Mouse (Mus musculus) spleen, postnatal 10 days (tissue): ENCODE data around the gene Sardh.

Experiments
- DNase-seq, 2 experiments: peaks; one replicate each; pipeline ENCODE4 v3.0.0; 2021 to 2022; ENCODE audit warnings: low spot score in 2 of 2

The Sardh gene

DNA sequence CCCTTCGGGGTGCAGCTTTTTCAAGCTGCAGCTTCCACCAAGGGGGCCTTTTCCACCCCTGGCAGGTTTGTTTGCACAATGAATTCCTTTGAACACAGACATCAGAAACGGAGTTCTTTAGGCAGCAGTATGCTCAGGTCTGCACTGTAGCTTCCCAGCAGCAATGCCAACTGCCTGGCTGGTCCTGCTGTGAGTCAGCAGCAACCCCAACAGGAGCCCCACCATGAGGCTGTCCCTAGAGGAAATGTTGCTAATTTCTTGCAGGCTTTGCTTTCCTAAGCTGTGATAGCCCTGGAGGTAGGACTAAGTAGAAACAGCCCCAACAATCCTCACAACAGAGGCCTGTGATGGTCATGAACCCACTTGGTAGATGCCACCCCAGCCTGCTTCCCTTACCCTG lies 81.1 kb downstream of the Sardh start:
- no peak for DNase-seq

GRCm38 (mm10) chr2:27166074-27166473 lies 82.1 kb downstream of the Sardh start:
- DNase-seq = no peak

- no peak for DNase-seq
These were observed 83.1 kb downstream of the Sardh start, which contains the start of gene Dbh for GRCm38 (mm10) chr2:27164796-27165590. TSS of gene Dbh (plus strand) at chr2:27165233.

DNA sequence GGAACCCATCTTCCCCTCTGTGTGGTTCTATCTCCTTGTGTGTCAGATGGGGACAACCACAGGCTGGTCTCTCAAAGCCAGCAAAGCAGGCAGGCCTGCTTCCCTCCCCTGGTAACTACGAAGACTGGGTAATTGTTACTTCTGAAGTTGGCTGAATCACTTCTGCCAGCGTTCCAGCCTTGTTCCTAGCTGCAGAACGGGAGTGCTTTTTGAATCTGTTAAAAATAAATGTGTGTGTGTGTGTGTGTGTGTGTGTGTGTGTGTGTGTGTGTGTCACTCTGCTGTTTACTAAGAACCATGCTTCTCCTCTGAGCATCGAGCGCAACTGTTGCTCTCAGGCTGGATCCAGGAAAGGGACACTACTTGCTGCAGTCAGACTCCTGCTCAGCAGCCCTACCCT lies 84.3 kb downstream of the Sardh start:
- DNase-seq = no peak

DNA sequence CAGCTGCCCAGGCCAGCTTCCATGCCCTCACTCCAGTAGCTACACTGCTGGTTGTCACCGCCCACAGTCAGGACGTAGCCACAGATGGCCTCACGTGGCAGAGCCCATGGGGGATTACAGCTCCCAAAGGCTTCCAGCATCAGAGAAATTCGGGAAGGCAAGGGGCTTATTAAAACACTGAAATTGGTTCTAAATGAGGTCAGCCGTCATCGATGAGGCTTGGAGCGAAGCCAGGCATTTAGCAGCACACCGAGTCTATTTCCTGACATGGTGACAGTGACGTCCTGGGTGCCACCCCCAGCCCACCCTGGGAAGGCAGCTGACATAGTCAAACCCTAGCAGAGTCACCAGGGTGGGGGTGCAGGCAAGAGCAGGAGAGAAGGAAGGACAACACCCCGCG lies 85.5 kb downstream of the Sardh start:
- no peak for DNase-seq

GRCm38 (mm10) chr2:27161526-27161925 lies 86.6 kb downstream of the Sardh start:
- no peak for DNase-seq

- DNase-seq = no peak
These were observed 91.5 kb downstream of the Sardh start for GRCm38 (mm10) chr2:27156596-27156995.

- no peak for DNase-seq
These were observed 93.5 kb downstream of the Sardh start for GRCm38 (mm10) chr2:27154466-27155185.

DNA sequence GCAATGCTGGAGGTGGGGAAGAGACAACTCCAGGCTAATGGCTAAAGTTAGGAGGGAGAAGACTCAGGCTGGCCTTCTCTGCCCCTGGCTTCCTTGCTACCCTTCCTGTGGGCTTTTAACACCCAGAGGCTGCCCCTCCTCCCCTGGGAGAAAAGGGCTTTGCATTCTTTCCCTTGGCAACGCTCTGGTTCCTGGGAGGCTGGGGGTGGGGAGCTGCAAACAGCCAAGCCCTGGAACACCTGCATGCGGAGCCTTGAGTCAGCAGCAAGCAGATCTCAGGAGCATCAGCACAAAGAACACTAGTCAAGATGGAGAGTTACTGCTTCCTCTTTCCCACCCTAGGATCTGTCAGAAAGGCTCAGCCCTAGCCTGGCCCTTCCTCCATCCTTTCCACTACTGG lies 98.7 kb downstream of the Sardh start:
- DNase-seq = no peak

DNA sequence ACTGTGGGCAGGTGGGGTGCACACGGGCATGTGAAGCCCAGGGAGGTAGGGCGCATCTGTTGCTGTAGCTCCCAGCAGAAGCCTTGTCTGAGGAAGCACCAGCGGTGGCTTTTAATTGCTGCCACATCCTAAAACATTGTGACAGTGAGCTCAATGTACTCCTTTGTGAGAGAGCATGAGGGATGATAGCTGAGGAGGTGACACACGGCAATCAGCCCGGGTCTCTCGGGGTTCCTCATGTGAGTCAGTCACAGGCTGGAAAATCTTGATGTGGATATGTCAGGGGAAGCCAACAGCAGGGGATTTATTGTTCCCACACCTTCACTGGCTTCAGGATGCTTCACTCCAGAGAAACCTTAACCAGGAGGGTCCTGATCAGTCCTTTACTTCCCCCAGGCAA lies 101.3 kb downstream of the Sardh start:
- no peak for DNase-seq

DNA sequence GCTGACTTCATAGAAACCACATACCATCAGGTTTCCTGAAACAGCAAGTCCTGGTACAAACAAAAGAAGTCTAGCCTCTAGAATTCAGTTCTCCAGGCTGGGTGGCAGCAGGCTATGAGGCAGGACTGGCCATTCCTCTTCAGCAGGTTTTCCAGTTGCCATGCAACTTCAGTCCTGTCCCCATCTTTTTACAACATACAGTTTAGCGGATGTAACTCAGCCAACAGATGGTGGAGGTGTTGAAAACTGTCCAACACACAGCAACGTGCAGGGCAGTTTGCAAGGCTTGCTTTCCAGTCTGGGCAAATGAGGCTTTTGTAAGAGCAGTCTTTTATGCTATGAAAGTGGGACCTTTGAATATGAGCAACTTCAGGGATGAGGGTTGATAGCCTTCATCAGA lies 103.2 kb downstream of the Sardh start:
- DNase-seq = no peak

- DNase-seq = peak in 1 of 2 experiments; percentile 46
These were observed 106.0 kb downstream of the Sardh start, which contains the start of gene Fam163b for GRCm38 (mm10) chr2:27141950-27142693. TSS of gene Fam163b (minus strand) at chr2:27142491.
